Mouse (Mus musculus): ENCODE results near the gene Usp33.

Usp33 gene

DNA sequence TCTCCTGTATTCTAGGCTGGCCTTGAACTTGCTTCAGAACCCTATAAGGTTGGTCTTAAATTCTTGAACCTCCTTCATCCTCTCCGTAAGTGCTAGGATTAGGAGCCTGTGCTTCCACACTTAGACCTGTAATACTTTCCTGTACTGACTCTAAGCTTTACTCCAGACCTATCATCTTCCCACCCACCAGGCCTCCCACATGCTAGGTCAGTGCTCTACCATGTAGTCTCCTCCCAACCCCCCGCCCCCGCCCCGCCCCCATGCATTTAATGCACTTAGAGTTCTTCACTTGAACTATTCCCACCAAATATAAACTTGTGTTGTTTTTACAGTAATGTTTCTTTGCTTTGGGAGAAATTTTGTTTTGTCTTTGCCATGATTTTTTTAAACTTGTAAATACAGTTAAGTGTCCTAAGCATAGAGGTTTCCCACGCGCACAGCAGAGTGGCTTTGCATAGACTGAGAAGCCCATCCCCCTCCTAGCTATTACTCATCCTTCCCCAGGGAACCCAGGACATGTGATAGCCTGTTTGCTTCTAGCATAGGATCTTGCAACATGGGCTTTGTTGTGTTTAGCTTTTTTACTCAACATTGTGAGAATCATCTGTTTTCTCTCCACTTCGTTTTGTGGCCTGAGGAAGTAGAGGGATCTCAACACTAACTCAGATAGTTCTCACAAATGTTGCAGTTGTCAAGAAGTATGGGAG is 55.8 kb downstream of the Usp33 start:
- peak; percentile 59 for DNase-seq (ENCODE audit: low spot score)

DNA sequence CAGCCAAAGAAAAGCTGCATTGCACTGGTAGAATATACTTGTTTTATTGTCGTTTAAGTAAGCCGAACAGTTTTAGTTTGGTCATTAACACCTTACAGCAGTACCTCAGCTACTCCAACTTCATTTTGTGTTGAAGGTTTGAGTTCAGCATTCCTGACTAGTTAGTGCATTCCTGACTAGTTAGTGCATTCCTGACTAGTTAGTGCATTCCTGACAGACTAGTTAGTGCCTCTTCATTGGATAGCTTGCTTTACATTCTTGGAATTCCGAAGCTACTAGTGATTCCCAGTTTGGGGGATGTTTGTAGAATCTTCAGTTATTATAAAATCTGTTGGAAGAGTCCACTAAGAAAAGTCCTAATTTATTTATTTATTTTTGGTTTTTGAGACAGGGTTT is 56.4 kb downstream of the Usp33 start:
- no peak for DNase-seq (ENCODE audit: low spot score)

DNA sequence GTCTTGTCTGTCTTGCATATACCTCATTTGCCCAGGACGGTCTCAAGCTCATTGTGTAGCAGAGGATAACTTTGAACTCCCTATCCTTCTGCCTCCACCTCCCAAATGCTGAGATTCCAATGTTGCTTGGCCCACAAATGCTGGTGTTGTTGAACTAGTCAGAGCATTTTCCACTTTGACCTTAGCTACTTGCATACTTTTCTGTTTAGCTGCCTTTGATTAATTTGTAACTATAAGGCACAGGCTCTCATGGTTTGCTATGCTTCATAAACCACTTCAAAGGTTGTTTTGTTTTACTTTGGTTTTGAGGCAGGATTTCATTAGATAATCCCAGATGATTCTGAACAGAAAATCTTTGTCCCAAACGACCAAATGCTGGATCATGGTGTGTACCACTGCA is 57.5 kb downstream of the Usp33 start:
- no peak for DNase-seq (ENCODE audit: low spot score)

DNA sequence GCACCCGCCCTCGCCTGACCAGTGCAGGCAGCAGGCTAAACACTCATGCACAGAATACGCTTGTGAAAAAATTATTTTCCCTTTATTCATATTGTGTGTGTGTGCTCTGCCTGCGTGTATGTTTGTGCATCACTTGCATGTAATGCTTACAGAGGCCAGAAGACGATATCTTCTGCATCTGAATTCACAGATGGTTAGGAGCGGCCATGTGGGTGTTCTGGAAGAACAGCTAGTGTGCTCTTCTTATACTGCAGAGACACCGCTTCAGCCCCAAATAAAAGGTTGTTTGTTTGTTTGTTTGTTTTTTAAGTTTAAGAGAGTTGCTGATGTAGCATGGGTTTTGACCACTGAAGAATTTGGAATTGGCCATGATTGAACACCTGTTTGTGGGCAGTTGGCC is 59.1 kb downstream of the Usp33 start:
- DNase-seq (ENCODE audit: low spot score) = no peak

DNA sequence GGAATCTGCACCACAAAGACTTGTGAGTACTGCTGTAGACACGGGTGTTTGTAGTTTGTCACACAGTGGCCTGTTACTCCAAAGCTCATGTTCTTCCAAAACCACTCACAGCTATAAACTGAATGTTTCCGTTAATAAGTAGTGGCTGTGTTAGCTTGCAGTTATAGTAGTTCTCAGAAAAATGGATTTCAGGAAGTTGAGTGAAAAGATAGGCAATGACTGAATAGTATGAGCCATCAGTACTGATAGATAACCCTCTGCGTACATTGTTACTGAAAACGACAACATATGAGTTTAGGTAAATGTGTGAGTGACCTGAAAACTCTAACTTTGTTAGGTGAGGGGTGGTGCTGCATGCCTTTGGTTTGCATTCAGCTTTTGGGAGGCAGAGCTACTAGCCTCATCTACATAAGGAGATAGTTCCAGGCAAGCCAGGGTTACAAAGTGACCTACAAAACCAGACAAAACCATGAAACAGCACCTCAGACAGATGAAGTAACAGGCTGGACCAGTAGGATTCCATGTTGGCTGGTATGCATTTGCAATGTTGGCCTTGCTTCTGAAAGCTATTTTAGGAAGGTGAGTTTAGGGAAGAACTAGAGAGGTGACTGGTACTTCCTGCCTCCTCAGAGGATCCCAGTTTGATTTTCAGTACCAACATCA is 59.8 kb downstream of the Usp33 start:
- no peak for DNase-seq (ENCODE audit: low spot score)

DNA sequence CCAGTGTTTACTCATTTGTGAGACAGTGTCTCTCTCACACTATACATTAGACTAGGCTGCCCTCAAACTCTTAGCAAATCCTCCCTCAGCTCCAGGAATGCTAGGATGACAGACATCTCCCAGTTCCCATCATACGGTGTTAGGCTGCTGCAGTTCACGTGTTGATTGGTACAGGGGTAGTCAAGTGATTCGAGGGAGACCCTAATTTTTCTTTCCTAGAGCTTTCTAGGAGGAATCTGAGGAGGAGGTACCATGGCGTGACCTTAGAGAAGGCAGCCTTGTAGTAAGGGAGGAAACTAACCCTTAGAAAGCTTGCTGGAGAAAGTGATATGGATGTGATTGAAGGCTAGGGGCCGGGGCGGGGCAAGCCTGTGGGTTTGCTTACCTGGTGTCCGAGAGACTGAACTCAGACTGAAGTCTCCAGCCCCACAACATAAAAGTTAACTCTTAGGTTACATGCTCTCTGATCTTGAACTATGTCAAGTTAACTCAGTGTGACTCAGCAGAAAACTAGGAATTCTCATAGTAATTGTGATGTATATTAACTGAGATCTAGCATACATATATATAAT is 64.8 kb downstream of the Usp33 start:
- no peak for DNase-seq (ENCODE audit: low spot score)

DNA sequence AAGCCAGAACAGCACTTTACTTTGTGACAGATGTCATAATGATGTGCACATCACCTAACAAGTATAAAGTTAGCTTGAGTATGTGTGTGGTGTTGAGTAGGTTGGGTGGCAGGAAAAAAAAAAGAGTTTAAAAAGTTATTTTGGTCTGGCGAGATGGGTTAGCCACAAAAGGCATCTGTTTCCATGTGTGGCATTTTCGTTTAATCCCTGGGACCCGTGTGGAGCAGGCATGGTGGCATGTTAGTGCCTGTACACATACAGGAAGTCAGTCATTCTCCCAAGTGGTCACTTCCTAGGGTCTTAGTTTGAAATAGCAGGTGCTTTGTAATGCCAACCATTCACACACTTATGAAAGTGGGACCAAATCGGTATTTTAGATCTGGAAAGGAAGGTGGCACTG is 66.1 kb downstream of the Usp33 start:
- no peak for DNase-seq (ENCODE audit: low spot score)

DNA sequence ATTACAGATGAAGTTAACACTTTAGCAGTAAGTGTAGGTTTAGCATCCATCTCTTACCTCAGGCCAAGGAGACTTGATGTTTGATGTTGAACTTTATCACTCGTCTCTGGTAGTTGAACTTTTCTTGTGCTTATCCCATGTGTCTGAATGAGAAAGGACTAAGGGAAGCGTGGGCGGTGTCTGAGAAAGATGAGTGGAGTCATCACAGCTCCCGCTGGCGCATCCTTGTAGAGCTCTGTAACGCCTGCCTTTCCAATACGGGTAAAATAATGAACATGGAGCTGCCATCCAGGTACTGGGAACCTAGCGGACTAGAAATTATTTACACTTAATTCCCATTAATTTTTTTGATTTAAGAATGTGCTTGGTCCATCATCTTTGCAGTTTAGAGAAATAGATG is 82.6 kb downstream of the Usp33 start:
- DNase-seq (ENCODE audit: low spot score) = no peak

DNA sequence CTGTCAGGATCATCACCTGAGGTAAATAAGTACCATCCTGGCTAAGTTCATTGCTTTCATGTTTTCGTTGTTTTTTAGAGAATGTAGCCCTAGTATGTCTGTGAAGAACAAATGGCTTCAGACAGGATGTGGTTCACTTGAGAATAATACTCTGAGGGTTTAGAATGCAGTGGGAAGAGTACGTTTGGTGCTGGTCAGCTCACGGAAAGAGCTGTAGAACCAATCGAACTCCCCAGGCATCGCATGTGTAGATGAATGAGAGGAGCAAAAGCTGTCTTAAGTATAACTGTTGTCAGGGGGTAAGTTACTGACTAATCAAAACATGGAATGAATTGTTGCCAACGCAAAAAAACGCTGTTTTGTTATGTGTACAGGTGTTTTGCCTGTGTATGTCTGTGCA is 86.4 kb downstream of the Usp33 start:
- no peak for DNase-seq (ENCODE audit: low spot score)

DNA sequence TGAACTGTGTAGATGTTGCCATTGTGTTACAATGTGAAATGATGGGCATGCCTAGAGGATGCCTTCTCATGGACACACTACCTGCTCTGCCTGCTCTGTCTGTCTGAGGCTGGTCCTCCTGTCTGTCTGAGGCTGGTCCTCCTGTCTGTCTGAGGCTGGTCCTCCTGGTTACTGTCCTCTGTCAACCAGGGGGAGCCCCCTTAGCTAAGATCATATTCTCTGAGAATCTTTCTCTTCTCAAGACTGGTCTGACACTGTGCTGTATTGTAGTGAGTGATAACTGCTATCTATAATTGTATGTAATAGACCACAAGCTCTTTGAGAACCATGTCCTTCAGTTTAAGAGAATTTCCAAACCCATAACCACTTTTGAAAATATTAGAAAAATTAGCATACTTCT is 89.3 kb downstream of the Usp33 start:
- no peak for DNase-seq (ENCODE audit: low spot score)

DNA sequence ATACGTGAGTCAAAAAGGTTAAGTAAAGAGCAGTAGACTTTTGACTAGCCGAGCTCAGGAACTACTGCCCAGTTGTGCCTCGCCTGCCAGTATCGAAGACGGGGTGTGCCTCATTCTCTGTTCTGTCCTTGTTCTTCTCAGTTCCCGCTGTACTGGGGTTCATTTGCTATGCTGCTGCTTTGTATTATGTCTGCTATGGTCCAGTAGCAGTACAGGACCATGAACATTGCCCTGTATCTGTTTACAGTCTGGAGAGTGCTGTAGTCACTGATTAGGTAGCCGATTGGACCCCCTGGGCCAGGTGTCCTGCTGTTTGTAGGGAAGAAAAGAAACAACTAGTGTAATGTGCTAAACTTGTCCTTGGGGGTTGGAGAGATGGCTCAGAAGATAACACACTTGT is 91.8 kb downstream of the Usp33 start:
- no peak for DNase-seq (ENCODE audit: low spot score)

DNA sequence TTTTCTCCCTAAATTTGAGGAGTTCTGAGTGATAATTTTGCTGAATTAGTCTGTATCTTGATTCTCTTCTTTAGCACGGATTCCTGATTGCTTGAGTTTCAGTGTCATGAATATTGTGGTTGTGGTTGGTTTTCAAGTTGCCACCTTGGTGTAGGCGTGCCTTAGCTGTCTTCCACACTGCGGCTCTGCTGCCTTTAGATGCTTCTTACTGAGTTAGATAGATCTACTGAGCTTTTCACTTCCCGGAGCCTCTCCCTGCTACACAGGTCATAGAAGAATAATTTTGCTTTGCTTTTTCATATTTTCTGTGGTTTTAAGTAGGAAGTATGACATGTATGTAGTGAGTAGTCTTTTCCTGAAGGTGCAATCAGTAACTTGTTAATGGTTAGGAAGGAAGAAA is 96.5 kb downstream of the Usp33 start:
- DNase-seq (ENCODE audit: low spot score) = no peak

Data from embryo, embryonic 10 days (tissue).